29 mouse cellular contexts compared by ENCODE assay signal in the genomic region with DNA sequence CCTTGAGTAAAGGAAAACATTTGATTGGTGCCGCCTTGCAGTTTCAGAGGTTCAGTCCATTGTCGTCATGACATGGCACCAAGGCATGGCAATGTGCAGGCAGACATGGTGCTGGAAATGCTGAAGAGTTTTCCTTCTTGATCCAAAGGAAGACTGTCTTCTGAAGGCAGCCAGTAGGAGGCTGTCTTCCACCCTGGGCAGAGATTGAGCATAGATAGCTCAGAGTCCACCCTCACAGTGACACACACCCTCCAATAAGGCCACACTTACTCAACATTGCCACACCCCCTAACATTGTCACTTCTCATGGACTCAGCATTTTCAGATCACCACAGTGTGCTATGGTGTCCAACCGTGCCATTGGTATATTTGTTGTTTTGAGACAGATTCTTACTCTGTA. TPM values are rescaled to one million over a fixed set of nuclear protein-coding genes. Genes with fewer than 3 reads are reported as not detected.
A peak's percentile ranks its signal among the peaks of the same experiment; 100 is the strongest.
DNase-seq lines count a peak whose midpoint lies in the region; ATAC-seq lines count a peak whose summit lies in the region.
"Had no signal": no experiment of that assay in that cellular context is flagged by ENCODE, and none has a peak within 500 bp of the region (broad histone marks: within the 10 kb centered on the region; RNA-seq: fewer than 3 reads in every experiment).

No protein-coding gene starts in this region.

- H3K9ac ChIP-seq in intestine, embryonic 15.5 days: no peak overlapping the region
- no peak overlapping the region for H3K9ac ChIP-seq in intestine, embryonic 16.5 days (ENCODE audit: low read depth, low read length)
- H3K9ac ChIP-seq: embryonic facial prominence, embryonic 15.5 days; forebrain, embryonic 15.5 days; heart, embryonic 13.5 days; hindbrain, embryonic 14.5 days; limb, embryonic 13.5 days had no signal

- H3K36me3 ChIP-seq in intestine, embryonic 15.5 days: no peaks in the 10 kb centered on the region
- no peaks in the 10 kb centered on the region for H3K36me3 ChIP-seq in intestine, embryonic 16.5 days (ENCODE audit: control insufficient read depth, insufficient read depth, low read length)
- H3K36me3 ChIP-seq: embryonic facial prominence, embryonic 10.5 days; embryonic facial prominence, embryonic 15.5 days; forebrain, embryonic 15.5 days; heart, embryonic 13.5 days; limb, embryonic 13.5 days; midbrain, embryonic 10.5 days had no signal

- no peak overlapping the region for H3K27ac ChIP-seq in intestine, embryonic 15.5 days
- no peak overlapping the region for H3K27ac ChIP-seq in intestine, embryonic 16.5 days (ENCODE audit: low read length)
- H3K27ac ChIP-seq: embryonic facial prominence, embryonic 10.5 days; embryonic facial prominence, embryonic 15.5 days; forebrain, embryonic 15.5 days; gastrocnemius, adult 2 months; heart, adult 2 months; heart, embryonic 13.5 days; hindbrain, embryonic 14.5 days; limb, embryonic 13.5 days; midbrain, embryonic 10.5 days had no signal

- H3K4me1 ChIP-seq in intestine, embryonic 15.5 days (replicated peaks): no peaks in the 10 kb centered on the region
- no peaks in the 10 kb centered on the region for H3K4me1 ChIP-seq in intestine, embryonic 16.5 days (ENCODE audit: control insufficient read depth, insufficient read depth, low read length)
- H3K4me1 ChIP-seq: embryonic facial prominence, embryonic 10.5 days; embryonic facial prominence, embryonic 15.5 days; forebrain, embryonic 15.5 days; limb, embryonic 13.5 days; midbrain, embryonic 10.5 days had no signal

- no peak overlapping the region for H3K4me2 ChIP-seq in intestine, embryonic 15.5 days (replicated peaks)
- no peak overlapping the region for H3K4me2 ChIP-seq in intestine, embryonic 16.5 days (ENCODE audit: low read depth, low read length)
- H3K4me2 ChIP-seq: embryonic facial prominence, embryonic 15.5 days; forebrain, embryonic 15.5 days; heart, embryonic 13.5 days; hindbrain, embryonic 14.5 days; limb, embryonic 13.5 days; liver, embryonic 11.5 days had no signal

- 93% methylated on average over 3 of the region's 3 CpGs for WGBS in intestine, embryonic 15.5 days
- WGBS in intestine, embryonic 16.5 days: 94% methylated on average over 3 of the region's 3 CpGs

- H3K9me3 ChIP-seq in intestine, embryonic 15.5 days: no peaks in the 10 kb centered on the region
- H3K9me3 ChIP-seq in intestine, embryonic 16.5 days (ENCODE audit: control insufficient read depth, low read length): no peaks in the 10 kb centered on the region
- H3K9me3 ChIP-seq: embryonic facial prominence, embryonic 10.5 days; embryonic facial prominence, embryonic 15.5 days; forebrain, embryonic 15.5 days; G1E; heart, embryonic 13.5 days; limb, embryonic 13.5 days; midbrain, embryonic 10.5 days had no signal

- H3K27me3 ChIP-seq in intestine, embryonic 15.5 days (replicated peaks): no peaks in the 10 kb centered on the region
- H3K27me3 ChIP-seq in intestine, embryonic 16.5 days (replicated peaks; ENCODE audit: control insufficient read depth, insufficient read depth, low read length): no peaks in the 10 kb centered on the region
- H3K27me3 ChIP-seq: embryonic facial prominence, embryonic 15.5 days; forebrain, embryonic 15.5 days; heart, embryonic 13.5 days; limb, embryonic 13.5 days; Patski had no signal

- no peak overlapping the region for H3K4me3 ChIP-seq in intestine, embryonic 15.5 days (replicated peaks)
- H3K4me3 ChIP-seq in intestine, embryonic 16.5 days (ENCODE audit: low read length): no peak overlapping the region
- H3K4me3 ChIP-seq: embryonic facial prominence, embryonic 10.5 days; embryonic facial prominence, embryonic 15.5 days; forebrain, embryonic 15.5 days; gastrocnemius, adult 2 months; heart, adult 2 months; heart, embryonic 13.5 days; limb, embryonic 13.5 days; midbrain, embryonic 10.5 days had no signal

- ATAC-seq in intestine, embryonic 15.5 days: peak; percentile 36; the same call in 1 of the 2 replicates
- ATAC-seq in intestine, embryonic 16.5 days: no peak
- 0 out of 2 replicates have a peak, but pooled peaks have one; percentile 52 for ATAC-seq in megakaryocyte-erythroid progenitor cell, adult 5-6 weeks (replicated peaks; ENCODE audit: low FRiP score, low TSS enrichment, poor library complexity, severe bottlenecking)
- ATAC-seq: CD4-positive, CD25-positive, alpha-beta regulatory T cell, adult 4 months; forebrain, embryonic 15.5 days; midbrain, embryonic 16.5 days; Patski had no signal

- DNase-seq in ES-CJ7 (ENCODE audit: low read depth, low spot score): peak; percentile 45
- DNase-seq in c-Kit-positive CD71-positive TER-119-negative erythroid progenitor cells, embryonic 14.5 days (ENCODE audit: low read depth): peak; percentile 20
- DNase-seq in right cerebral cortex, postnatal 4 days: no peak
- no peak for DNase-seq in thymus, postnatal 4 days
- no peak for DNase-seq in retina, postnatal 1 day
- DNase-seq: adrenal gland, postnatal 25 days; cerebellum, adult 2 months; cerebellum, postnatal 25 days; gastrocnemius, adult 2 months; heart, adult 2 months; heart, postnatal 10 days; kidney, adult 9 months; kidney, postnatal 10 days; lung, postnatal 4 days had no signal

RNA-seq across cellular contexts. Expression of gene Nubpl, which starts 54.5 kb away (rescaled TPM):
- 11.2 and 12.8 TPM in 2 replicates for polyA plus RNA-seq in intestine, embryonic 15.5 days (2015; fragmentation: Nextera tagmentation; extraction: Ambion mirVana)
- 10.7 and 10.9 TPM in 2 replicates for polyA plus RNA-seq in intestine, embryonic 16.5 days (2015; fragmentation: Nextera tagmentation; extraction: Ambion mirVana)
- total RNA-seq in megakaryocyte-erythroid progenitor cell, adult 5-6 weeks (2014; fragmentation: Nextera tagmentation): 7.5 and 8.8 TPM in 2 replicates
- total RNA-seq in megakaryocyte-erythroid progenitor cell, adult 5-6 weeks (2017): 5.2 and 9.4 TPM in 2 replicates

Comparison
In these comparisons a context has a peak if more than half of its experiments do, and no peak if none do; other contexts are left out.
1. DNase-seq: peak in ES-CJ7 (single experiment) and c-Kit-positive CD71-positive TER-119-negative erythroid progenitor cells, embryonic 14.5 days (single experiment); none in right cerebral cortex, postnatal 4 days (single experiment), thymus, postnatal 4 days (single experiment) and retina, postnatal 1 day (single experiment).